Mouse (Mus musculus) neural tube, embryonic 15.5 days (tissue): ENCODE measurements around the gene Mterf1a. TPM values are rescaled to one million over a fixed set of nuclear protein-coding genes. Genes with fewer than 3 reads are reported as not detected.

Source experiments
- polyA plus RNA-seq: library from polyadenylated mRNA; unstranded; fragments of >200 nt; fragmentation: Nextera tagmentation; extraction: Ambion mirVana; gene quantifications from 2 replicates; pipeline ENCODE4 v1.2.1, GENCODE M21; 2015

The Mterf1a gene
- polyA plus RNA-seq, 1 experiment from 2014 or later, result 5.9 TPM

Other genes with a start within 250 kb of the Mterf1a start
- not detected in 2 replicates for gene Tmbim7, start 242.8 kb downstream of the Mterf1a start, polyA plus RNA-seq
- gene Gatad1, start 236.7 kb downstream of the Mterf1a start, polyA plus RNA-seq, result 60.7 and 61.3 TPM in 2 replicates
- 15.5 and 15.9 TPM in 2 replicates for gene Ankib1, start 91.0 kb downstream of the Mterf1a start, polyA plus RNA-seq
- gene Krit1, start 90.7 kb downstream of the Mterf1a start, polyA plus RNA-seq, result 48.8 and 49.4 TPM in 2 replicates
- gene Lrrd1, start 48.8 kb downstream of the Mterf1a start, polyA plus RNA-seq, result 0.05 and 0.11 TPM in 2 replicates
- 289 and 327 TPM in 2 replicates for gene Akap9, start 34.1 kb upstream of the Mterf1a start, polyA plus RNA-seq
- gene Cyp51, start 210.8 kb upstream of the Mterf1a start, polyA plus RNA-seq, result 126 and 143 TPM in 2 replicates